Mouse (Mus musculus) embryonic fibroblast, embryonic 13.5 days (primary cell): ENCODE measurements at regions not wholly inside any gene's neighbourhood (a gene's known extent, or its start where the extent isn't known, plus 50 kb on each side); places are given as distances from the start of the nearest gene placed in this dataset.

Experiments
- CTCF ChIP-seq: IDR thresholded peaks from 2 replicates; pipeline ENCODE4 v1.5.1; 2011; ENCODE audit warnings: mild to moderate bottlenecking, control low read depth, low read length, moderate library complexity, borderline replicate concordance; ENCODE audit not compliant: insufficient read depth
- POLR2A ChIP-seq: IDR thresholded peaks from 2 replicates; pipeline ENCODE4 v1.6.1; 2011; ENCODE audit warnings: low read depth, mild to moderate bottlenecking, control low read depth, low read length, moderate library complexity

- no peak for TF ChIP-seq CTCF
- no peak for TF ChIP-seq POLR2A
These were observed 107.9 kb downstream of the Car2 start for GRCm38 (mm10) chr3:14993936-14994335.
